Mouse (Mus musculus): ENCODE data around the gene Dusp1.

The Dusp1 gene

DNA sequence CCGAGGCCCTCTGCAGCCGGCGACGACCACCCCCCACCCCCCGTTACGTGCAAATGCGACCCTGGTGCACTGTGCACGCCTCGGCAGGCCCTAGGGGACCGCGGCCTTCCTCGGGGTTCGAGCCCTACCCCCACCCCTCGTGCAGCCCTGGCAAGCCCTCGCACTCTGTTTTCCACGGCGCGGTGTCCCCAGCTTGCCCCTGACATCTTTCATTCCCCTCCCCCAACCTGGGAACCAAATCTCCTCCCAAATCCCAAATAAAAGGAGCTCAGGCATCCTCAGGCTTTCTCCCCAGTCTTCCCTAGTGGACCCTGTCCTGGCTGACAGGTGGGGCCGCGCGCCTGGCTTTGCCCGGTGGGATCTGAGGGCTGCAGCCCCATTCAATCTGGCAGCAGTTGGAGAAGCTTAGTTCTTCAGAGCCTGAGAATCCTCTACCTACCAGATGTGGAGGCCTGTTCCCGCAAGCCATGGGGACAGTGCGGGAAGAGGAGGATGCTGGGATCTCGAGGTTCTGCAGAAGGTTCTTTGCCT, at the start of gene Dusp1:
Gene Dusp1 (minus strand): TSS at position 478 of the 531 bp plus-strand sequence.
- peak; percentile 44 for DNase-seq (ENCODE audit: inconsistent ontology term)

- peak; percentile 93 for DNase-seq (ENCODE audit: inconsistent ontology term)
Observed at GRCm38 (mm10) chr17:26611328-26611727, 49.4 kb upstream of the Dusp1 start.

DNA sequence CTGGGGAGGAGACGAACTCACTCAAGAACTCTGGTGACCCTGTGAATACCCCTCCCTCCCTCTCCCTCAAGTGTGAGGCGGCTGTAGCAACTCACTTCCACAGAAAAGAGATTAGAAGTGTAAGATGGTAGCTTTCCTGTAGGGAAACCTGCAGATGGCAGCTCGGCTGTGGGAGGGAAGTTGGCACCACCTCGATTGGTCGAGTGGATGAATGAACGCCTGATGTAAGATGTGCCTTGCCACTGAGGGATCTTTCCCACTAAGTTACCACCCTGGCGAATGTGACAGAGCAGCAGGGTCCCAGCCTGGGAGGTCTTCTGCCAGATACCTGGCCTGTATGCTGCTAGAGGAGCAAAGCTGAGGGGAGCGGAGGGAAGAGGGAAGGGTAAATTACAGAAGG, 47.9 kb upstream of the Dusp1 start:
- DNase-seq (ENCODE audit: inconsistent ontology term): no peak

DNA sequence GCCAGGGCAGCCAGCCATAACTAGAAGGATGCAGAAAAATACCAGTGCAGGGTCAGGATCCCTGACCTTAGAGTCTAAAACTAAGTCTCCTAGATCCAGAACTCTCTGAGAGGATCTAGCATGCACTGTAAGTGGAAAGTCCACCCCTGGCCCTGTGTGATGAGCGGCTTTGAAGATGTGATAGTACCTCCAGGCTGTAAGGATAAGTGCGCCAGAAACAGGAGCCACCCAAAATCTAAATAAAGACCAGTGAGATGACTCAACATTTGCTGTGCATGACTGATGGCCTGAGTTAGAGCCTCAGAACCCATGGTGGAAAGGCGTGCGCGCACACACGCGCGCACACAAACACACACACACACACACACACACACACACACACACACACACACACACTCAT, 46.9 kb upstream of the Dusp1 start:
- no peak for DNase-seq (ENCODE audit: inconsistent ontology term)

- no peak for DNase-seq (ENCODE audit: inconsistent ontology term)
Observed at GRCm38 (mm10) chr17:26608348-26608747, 46.4 kb upstream of the Dusp1 start.

DNA sequence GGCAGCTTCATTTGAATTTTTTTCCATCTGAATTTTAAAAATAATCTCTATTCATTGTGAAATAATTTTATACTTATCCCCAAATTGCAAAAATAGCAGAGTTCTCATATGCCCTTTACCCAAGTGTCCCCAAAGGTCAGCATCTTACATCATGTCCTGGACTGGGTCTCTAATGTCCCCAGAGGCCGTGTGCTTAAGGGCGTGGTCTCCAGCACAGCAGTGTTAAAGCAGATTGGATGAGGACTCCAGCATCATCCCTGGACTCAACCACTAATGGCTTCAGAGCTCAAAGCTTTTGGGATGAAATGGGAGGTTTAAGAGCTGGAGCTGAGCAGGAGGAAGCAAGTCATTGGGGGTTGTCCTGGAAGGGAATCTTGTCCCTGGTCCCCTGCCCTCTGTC, 44.6 kb upstream of the Dusp1 start:
- DNase-seq (ENCODE audit: inconsistent ontology term): no peak

DNA sequence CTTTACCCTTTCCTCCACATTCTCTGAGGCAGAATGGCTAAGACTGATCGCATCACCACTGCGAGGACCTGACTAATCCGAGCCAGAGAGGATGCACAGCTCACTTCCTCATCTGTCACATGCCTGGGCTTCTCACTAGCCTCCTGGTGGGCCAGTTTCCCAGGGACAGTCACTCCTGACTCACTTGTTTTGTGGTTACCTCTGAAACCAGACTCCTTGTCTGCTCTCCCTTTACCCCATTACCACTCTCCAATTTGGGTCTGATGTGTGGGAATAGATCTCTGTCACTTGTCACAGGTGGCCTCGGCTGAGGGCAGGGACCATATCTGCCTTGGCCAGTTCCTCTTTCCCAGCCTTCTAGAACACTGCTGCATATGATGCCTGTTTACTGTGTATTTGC, 43.7 kb upstream of the Dusp1 start:
- peak; percentile 86 for DNase-seq (ENCODE audit: inconsistent ontology term)

GRCm38 (mm10) chr17:26603311-26603710, 41.4 kb upstream of the Dusp1 start:
- DNase-seq (ENCODE audit: inconsistent ontology term): no peak

DNA sequence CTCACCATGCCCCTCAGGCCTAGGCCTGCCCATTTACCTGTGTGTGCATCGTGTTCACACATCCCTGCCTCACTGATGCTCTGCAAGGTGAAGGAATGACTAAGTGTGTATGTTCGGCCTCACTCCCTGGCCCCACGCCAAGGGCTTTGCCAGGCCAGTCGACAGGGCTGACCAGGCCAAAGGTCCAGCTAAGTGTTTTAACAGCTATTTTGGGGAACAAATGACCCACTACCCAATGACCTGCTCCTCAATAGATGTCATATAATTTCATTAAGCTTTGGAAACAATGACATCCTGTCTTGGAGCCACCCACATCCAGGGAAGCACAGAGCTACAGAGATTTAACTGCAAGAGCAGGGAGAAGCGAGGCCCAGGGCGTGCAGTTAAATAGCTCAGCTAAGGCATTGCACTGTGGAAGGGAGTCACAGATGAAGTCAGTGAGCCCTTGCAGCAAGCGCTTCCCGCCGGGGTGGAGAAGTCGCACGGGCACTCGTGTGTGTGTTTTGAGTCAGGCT, 40.5 kb upstream of the Dusp1 start:
- peak; percentile 48 for DNase-seq (ENCODE audit: inconsistent ontology term)

DNA sequence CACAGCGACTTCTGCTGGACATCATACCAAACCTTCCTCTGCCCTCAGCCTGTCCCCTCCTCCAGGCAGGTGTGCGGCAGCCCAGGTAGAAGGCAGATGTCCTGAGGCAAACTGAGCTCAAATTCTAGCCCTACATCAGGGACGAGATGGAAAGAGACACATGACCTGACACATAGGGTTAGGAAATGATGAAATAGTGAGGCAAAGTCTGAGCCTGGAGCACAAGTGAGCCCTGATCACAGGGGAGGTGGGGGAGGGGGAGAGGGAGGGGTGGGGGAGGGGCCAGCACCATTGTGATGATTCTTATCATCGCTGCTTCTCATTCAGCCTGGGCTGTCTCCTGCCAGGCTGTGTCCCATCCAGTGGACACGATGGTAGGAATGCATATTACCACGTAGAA, 40.0 kb upstream of the Dusp1 start:
- no peak for DNase-seq (ENCODE audit: inconsistent ontology term)

DNA sequence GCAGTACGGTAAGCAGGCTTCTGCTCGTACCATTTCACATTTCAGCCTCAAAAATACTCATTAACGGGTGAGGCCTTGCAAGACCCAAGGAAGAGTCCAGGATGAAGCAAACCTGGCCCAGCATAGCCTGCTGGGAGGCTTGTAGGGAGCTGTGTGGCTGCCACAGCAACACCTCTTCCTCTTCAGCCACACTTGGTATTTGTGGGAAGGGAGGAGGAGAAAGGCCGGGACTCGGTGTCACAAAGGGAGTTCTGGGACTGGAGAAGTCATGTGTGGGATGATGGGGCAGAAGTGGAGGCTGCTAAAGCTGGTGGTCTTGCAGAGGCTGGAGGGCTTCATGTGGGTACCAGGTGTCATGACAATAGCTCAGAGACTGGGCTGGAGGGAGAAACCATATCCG, 39.6 kb upstream of the Dusp1 start:
- no peak for DNase-seq (ENCODE audit: inconsistent ontology term)

DNA sequence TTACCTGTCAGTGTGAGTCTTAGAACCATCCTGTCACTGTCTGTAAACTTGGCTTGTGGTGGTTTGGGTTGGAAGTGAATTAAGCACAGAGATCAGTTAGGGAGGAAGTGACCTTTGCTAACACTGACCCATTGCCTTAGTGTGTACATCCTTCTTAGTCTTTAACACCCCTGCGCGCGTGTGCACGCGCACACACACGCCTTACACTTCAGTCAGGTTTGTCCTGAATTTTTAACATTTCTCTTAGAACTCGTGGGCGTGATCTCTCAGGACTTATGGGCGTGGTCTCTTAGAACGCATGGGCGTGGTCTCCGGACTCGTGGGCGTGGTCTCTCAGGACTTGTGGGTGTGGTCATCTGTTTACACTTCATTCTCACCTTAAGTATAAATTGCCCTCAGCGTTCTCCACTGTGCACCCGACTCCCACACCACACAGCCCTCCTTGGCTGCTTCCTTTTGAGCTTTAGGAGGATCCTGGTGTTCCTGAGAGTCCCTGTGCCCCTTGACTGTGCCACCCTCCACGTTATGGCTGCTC, 39.1 kb upstream of the Dusp1 start:
- no peak for DNase-seq (ENCODE audit: inconsistent ontology term)

GRCm38 (mm10) chr17:26598845-26599244, 36.9 kb upstream of the Dusp1 start:
- DNase-seq (ENCODE audit: inconsistent ontology term): no peak

GRCm38 (mm10) chr17:26596856-26597481, 35.0 kb upstream of the Dusp1 start:
- DNase-seq (ENCODE audit: inconsistent ontology term): no peak

DNA sequence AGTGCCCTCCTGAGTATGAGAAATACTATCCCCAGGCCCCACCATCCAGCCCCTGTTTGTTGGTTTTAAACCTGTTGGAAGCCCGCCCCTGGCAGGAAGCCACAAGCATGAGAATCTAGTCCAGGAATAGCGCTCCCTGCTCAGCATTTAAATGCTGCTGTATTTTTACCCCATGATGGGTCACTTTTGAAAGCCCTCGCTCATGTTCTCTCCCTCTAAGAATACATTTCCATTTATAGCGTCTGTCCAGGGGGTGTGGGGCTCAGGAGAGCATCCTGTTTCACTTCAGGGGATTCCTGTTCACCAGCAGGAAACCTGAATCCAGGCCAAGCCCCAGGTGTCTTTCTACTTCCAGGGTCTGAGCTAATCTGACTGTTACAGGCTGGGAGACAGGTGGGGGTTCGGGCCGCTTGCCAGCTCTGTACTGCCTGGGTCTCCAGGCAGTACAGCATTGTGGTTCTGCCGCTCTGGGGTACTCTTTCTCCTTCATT, 34.3 kb upstream of the Dusp1 start:
- no peak for DNase-seq (ENCODE audit: inconsistent ontology term)

DNA sequence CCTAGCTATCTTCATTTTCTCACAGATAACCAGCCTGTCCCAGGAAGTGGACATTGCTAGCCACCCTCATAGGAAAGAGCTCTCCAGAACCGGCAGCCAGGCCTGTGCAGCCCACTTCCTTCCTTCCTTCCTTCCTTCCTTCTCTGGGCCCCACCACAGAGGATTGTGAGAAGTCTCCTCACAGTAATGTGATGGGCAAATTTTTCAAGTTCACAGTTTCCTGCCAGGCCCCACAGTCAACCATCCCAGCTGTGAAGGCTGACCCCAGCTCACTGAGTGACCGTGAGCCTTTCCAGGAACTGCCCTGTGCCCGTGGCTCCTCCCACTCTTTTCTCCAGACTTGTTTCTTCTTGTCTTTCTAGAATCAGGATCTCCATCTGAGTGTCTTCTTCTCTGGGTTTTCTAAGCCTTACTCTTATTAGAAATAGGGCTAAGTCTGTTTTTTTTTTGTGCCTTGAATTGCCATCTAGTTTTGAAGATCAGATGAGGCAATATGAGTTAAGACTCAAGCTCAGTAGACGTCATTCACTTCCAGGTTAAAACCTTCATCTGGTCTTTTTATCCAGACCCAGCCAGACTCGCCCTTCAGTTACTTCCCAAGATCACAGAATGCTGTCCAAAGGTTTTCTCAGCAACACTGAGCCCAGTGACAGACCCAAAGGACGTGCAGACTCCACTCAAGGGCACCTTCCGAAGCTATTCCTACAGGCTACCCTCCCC, 33.7 kb upstream of the Dusp1 start:
- no peak for DNase-seq (ENCODE audit: inconsistent ontology term)

DNA sequence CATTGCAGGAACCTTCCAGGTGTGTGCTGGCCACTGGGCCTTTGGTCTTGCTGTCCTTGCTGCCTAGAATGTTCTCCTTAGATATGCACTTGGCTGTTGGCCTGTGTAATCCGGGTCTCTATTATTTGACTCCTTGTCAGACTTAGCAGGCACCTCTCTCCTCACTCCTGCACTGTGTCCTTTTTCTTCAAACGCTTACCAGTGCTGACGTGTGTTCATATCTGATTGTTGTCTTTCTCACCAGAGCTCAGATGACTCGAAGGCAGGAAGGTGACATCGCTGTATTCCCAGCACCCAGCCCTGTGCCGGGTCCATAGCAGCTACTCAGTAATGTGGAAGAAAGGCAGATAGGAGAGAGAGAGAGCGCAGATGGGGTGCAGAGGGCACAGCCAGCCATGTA, 33.0 kb upstream of the Dusp1 start:
- no peak for DNase-seq (ENCODE audit: inconsistent ontology term)

- DNase-seq (ENCODE audit: inconsistent ontology term): no peak
Observed at GRCm38 (mm10) chr17:26594171-26594570, 32.2 kb upstream of the Dusp1 start.

- DNase-seq (ENCODE audit: inconsistent ontology term): no peak
Observed at GRCm38 (mm10) chr17:26593199-26593598, 31.3 kb upstream of the Dusp1 start.

GRCm38 (mm10) chr17:26592510-26592909, 30.6 kb upstream of the Dusp1 start:
- no peak for DNase-seq (ENCODE audit: inconsistent ontology term)

DNA sequence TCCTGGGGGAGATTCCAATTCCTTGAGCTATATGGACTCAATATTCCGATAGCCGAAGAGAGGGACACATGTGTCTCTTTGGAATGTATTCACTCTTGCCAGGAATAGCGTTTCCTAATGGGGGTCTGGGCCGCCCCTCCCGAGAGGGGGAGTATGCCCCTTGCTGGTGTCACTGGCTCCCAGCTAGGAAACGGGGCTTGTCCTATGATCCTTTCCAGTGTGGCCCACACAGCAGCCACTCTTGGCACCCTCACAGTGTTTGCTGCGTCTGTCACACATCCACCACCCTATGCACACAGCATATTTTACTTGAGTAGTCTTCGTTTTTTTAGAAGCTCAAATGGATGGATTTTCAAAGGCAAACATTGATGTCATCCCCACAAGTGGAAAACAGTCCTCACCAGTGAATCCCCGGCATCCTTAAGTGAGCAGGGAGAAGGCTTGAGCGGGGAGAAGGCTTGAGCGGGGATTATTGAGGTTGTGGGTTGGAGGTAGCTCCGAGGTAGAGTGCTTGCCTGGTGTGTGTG, 26.1 kb upstream of the Dusp1 start:
- DNase-seq (ENCODE audit: inconsistent ontology term): no peak

DNA sequence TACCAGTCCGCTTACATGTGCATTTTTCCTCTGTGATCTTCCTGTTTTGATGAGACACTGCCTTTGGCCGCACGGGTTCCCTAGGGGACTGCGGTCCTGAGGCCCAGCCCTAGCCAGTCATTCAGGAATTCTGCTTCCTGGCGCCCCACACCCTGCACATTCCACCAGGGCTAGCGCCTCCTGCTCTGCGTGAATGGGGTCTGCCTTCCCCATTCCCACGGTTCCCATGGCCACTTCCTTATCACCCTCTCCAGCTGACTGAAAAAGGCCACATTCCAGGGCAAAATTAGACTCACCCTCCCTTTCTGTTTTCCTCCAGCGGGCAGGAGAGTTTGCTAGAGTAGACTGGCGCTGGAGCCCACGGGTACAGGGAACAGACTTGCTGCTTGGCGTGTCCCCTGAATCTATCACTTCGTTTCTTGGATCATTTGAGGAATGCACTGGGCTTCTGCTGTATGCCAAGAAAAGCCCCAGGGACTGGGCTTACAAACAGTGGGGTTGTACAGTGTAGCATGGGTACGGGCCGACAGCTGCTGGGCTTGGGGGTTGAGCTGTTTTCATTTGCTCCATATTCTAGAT, 22.7 kb upstream of the Dusp1 start:
- DNase-seq (ENCODE audit: inconsistent ontology term): peak; percentile 99
